Mouse (Mus musculus): ENCODE results near the gene Wwc2.
A peak's percentile ranks its signal among the peaks of the same experiment; 100 is the strongest.

Gene Wwc2

GRCm38 (mm10) chr8:47989655-47990385 is 904 bp downstream of the Wwc2 start:
- DNase-seq (ENCODE audit: low spot score), result peak; percentile 39

GRCm38 (mm10) chr8:47989211-47989610 is 1.5 kb downstream of the Wwc2 start:
- DNase-seq (ENCODE audit: low spot score), result no peak

- no peak for DNase-seq (ENCODE audit: low spot score)
These were observed 2.6 kb downstream of the Wwc2 start for GRCm38 (mm10) chr8:47988111-47988510.

- no peak for DNase-seq (ENCODE audit: low spot score)
These were observed 5.1 kb downstream of the Wwc2 start for GRCm38 (mm10) chr8:47985644-47986043.

- DNase-seq (ENCODE audit: low spot score), result no peak
These were observed 5.5 kb downstream of the Wwc2 start for GRCm38 (mm10) chr8:47985243-47985642.

- no peak for DNase-seq (ENCODE audit: low spot score)
These were observed 9.6 kb downstream of the Wwc2 start for GRCm38 (mm10) chr8:47981075-47981474.

- no peak for DNase-seq (ENCODE audit: low spot score)
These were observed 10.8 kb downstream of the Wwc2 start for GRCm38 (mm10) chr8:47979876-47980275.

- DNase-seq (ENCODE audit: low spot score), result no peak
These were observed 12.0 kb downstream of the Wwc2 start for GRCm38 (mm10) chr8:47978755-47979154.

- no peak for DNase-seq (ENCODE audit: low spot score)
These were observed 15.8 kb downstream of the Wwc2 start for GRCm38 (mm10) chr8:47974963-47975314.

GRCm38 (mm10) chr8:47974138-47974962 is 16.4 kb downstream of the Wwc2 start:
- no peak for DNase-seq (ENCODE audit: low spot score)

- DNase-seq (ENCODE audit: low spot score), result no peak
These were observed 19.6 kb downstream of the Wwc2 start for GRCm38 (mm10) chr8:47971121-47971520.

GRCm38 (mm10) chr8:47970576-47970975 is 20.1 kb downstream of the Wwc2 start:
- no peak for DNase-seq (ENCODE audit: low spot score)

- no peak for DNase-seq (ENCODE audit: low spot score)
These were observed 23.4 kb downstream of the Wwc2 start for GRCm38 (mm10) chr8:47967045-47967920.

- no peak for DNase-seq (ENCODE audit: low spot score)
These were observed 28.2 kb downstream of the Wwc2 start for GRCm38 (mm10) chr8:47962484-47962883.

- DNase-seq (ENCODE audit: low spot score), result peak; percentile 48
These were observed 28.7 kb downstream of the Wwc2 start for GRCm38 (mm10) chr8:47962005-47962404.

- no peak for DNase-seq (ENCODE audit: low spot score)
These were observed 33.2 kb downstream of the Wwc2 start for GRCm38 (mm10) chr8:47957560-47957959.

- DNase-seq (ENCODE audit: low spot score), result peak; percentile 34
These were observed 39.3 kb downstream of the Wwc2 start for GRCm38 (mm10) chr8:47951380-47951932.

GRCm38 (mm10) chr8:47948836-47949235 is 41.9 kb downstream of the Wwc2 start:
- no peak for DNase-seq (ENCODE audit: low spot score)

GRCm38 (mm10) chr8:47947672-47948618 is 42.8 kb downstream of the Wwc2 start:
- DNase-seq (ENCODE audit: low spot score), result no peak

GRCm38 (mm10) chr8:47943049-47943448 is 47.7 kb downstream of the Wwc2 start:
- no peak for DNase-seq (ENCODE audit: low spot score)

GRCm38 (mm10) chr8:47941028-47941427 is 49.7 kb downstream of the Wwc2 start:
- no peak for DNase-seq (ENCODE audit: low spot score)

All from layer of hippocampus, adult 11-12 months (tissue).